Mouse (Mus musculus): Measurements from ENCODE around the gene Gab2. TPM values are rescaled to one million over a fixed set of nuclear protein-coding genes. Genes with fewer than 3 reads are reported as not detected.

Gene Gab2
- 5.5 TPM in 2 replicates for polyA plus RNA-seq (2015; fragmentation: Nextera tagmentation; extraction: Ambion mirVana)

DNA sequence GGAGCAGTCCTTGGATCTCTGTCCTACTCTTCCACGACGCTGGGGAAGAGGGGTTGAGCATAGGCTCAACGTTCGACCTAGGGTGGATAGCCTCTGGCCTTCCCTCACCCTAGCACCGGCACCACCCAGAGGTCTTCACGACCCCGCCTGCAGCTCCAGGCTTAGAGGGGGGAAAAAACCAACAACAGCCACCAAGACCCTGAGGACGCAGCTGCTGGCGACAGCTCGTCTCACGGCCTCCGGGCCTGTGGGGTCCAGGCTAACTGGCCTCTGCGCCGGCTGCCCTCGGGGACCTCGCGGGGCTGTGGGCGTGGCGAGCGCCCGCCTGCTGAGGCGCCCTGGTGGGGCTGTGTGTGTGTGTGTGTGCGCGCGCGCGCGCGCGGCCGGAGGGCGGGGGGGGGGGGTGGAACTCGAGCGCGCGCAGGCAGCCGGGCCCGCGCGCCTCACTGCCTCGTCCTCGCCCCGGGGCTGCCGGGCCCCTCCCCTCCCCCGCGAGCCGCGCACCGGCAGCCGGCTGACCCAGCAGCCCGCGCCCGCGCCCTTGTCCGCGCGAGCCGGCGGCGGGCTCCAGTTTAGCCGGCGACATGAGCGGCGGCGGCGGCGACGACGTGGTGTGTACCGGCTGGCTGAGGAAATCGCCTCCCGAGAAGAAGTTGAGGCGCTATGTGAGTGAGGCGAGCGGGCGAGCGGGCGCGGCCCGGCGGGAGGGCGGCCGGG is at the start of gene Gab2:
TSS of gene Gab2 (plus strand) at position 345 of the 717 bp plus-strand sequence.
- H3K9ac ChIP-seq (ENCODE audit: low read depth, low read length), result peak within 1 kb of the TSS; percentile 94
- H3K27ac ChIP-seq (ENCODE audit: low read depth, low read length), result peak within 1 kb of the TSS; percentile 98
- no peaks in the 10 kb centered on the region for H3K27me3 ChIP-seq (replicated peaks; ENCODE audit: control insufficient read depth, insufficient read depth, low read length)
- ATAC-seq, result peak; percentile 88
- H3K9me3 ChIP-seq (ENCODE audit: control insufficient read depth), result no peaks in the 10 kb centered on the region
- H3K36me3 ChIP-seq (ENCODE audit: control insufficient read depth, insufficient read depth), result no peaks in the 10 kb centered on the region
- H3K4me1 ChIP-seq (replicated peaks; ENCODE audit: control insufficient read depth, insufficient read depth, low read length), result 0 out of 2 replicates have a peak, but pooled peaks cover 2% of the 10 kb centered on the region
- H3K4me2 ChIP-seq (replicated peaks; ENCODE audit: low read depth), result peak within 1 kb of the TSS; percentile 85
- peak within 1 kb of the TSS; percentile 82 for H3K4me3 ChIP-seq (ENCODE audit: low read depth, low read length)
- WGBS, result under 1% methylated on average over 35 of the region's 83 CpGs
- no peak for TF ChIP-seq CTCF (IDR thresholded peaks at IDR 0.05; ENCODE audit: low read depth)

DNA sequence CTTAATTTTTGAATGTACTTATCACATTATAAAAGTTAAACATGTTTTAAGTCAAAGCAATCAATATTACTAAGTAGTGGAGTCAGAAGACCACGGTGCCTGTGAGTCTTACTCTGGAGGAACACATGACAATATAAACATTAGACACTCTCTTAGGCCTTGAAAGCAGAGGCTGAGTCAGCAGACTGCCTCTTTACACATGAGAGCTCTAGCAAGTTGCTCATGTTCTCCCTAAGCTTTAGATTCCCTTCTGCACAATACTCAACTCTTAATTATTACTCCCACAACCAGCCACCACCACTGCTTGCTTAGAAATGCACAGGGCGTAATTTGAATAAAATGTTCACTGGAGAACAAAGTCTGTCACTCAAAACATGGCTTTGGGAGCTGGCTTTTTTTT is 49.0 kb upstream of the Gab2 start:
- Histone ChIP-seq H3K27me3 (replicated peaks; ENCODE audit: control insufficient read depth, insufficient read depth, low read length) (no peaks in the 10 kb centered on the region), H3K4me1 (replicated peaks; ENCODE audit: control insufficient read depth, insufficient read depth, low read length) (no peaks in the 10 kb centered on the region), H3K4me3 (ENCODE audit: low read depth, low read length) (no peak overlapping the region), H3K9ac (ENCODE audit: low read depth, low read length) (no peak overlapping the region), H3K4me2 (replicated peaks; ENCODE audit: low read depth) (no peak overlapping the region), H3K27ac (ENCODE audit: low read depth, low read length) (no peak overlapping the region), H3K9me3 (ENCODE audit: control insufficient read depth) (no peaks in the 10 kb centered on the region), H3K36me3 (ENCODE audit: control insufficient read depth, insufficient read depth) (peaks cover 4% of the 10 kb centered on the region; the same call in 1 of the 2 replicates)
- WGBS, result 66% methylated on average over 2 of the region's 2 CpGs
- ATAC-seq, result no peak
- no peak for TF ChIP-seq CTCF (IDR thresholded peaks at IDR 0.05; ENCODE audit: low read depth)

- no peak overlapping the region for H3K9ac ChIP-seq (ENCODE audit: low read depth, low read length)
- WGBS, result 75% methylated on average over 4 of the region's 4 CpGs
- no peak overlapping the region for H3K4me3 ChIP-seq (ENCODE audit: low read depth, low read length)
- H3K27ac ChIP-seq (ENCODE audit: low read depth, low read length), result no peak overlapping the region
- H3K4me2 ChIP-seq (replicated peaks; ENCODE audit: low read depth), result no peak overlapping the region
- TF ChIP-seq CTCF (IDR thresholded peaks at IDR 0.05; ENCODE audit: low read depth), result no peak
- H3K4me1 ChIP-seq (replicated peaks; ENCODE audit: control insufficient read depth, insufficient read depth, low read length), result no peaks in the 10 kb centered on the region
- no peak for ATAC-seq
- peaks cover 14% of the 10 kb centered on the region for H3K36me3 ChIP-seq (ENCODE audit: control insufficient read depth, insufficient read depth)
- no peaks in the 10 kb centered on the region for H3K9me3 ChIP-seq (ENCODE audit: control insufficient read depth)
- no peaks in the 10 kb centered on the region for H3K27me3 ChIP-seq (replicated peaks; ENCODE audit: control insufficient read depth, insufficient read depth, low read length)
Measured at GRCm38 (mm10) chr7:97039641-97040040, 41.7 kb upstream of the Gab2 start.

GRCm38 (mm10) chr7:97041868-97042449 is 39.4 kb upstream of the Gab2 start:
- Histone ChIP-seq H3K9ac (ENCODE audit: low read depth, low read length) (no peak overlapping the region), H3K27me3 (replicated peaks; ENCODE audit: control insufficient read depth, insufficient read depth, low read length) (no peaks in the 10 kb centered on the region), H3K4me3 (ENCODE audit: low read depth, low read length) (no peak overlapping the region), H3K27ac (ENCODE audit: low read depth, low read length) (no peak overlapping the region), H3K36me3 (ENCODE audit: control insufficient read depth, insufficient read depth) (peaks cover 10% of the 10 kb centered on the region; the same call in 1 of the 2 replicates), H3K4me1 (replicated peaks; ENCODE audit: control insufficient read depth, insufficient read depth, low read length) (no peaks in the 10 kb centered on the region), H3K4me2 (replicated peaks; ENCODE audit: low read depth) (no peak overlapping the region), H3K9me3 (ENCODE audit: control insufficient read depth) (no peaks in the 10 kb centered on the region)
- ATAC-seq, result no peak
- 92% methylated on average over 6 of the region's 6 CpGs for WGBS
- no peak for TF ChIP-seq CTCF (IDR thresholded peaks at IDR 0.05; ENCODE audit: low read depth)

DNA sequence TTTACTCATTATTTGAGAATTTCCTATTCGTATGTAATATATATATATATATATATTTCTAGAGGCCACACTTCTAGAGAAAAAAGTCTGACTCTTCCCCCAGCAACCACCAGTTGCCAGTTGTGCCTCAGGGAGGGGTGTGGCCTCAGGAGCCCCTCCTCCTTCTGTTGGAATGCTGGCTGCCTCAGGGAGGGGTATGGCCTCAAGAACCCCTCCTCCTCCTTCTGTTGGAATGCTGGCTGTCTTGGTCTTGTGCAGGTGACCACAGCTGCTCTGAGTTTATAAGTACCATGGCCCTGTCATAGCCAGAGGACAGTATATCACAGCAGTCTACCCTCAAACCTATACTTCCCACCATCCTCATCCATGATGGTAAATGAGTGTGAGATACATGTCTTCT is 38.4 kb upstream of the Gab2 start:
- no peak overlapping the region for H3K4me3 ChIP-seq (ENCODE audit: low read depth, low read length)
- no peaks in the 10 kb centered on the region for H3K9me3 ChIP-seq (ENCODE audit: control insufficient read depth)
- no peaks in the 10 kb centered on the region for H3K27me3 ChIP-seq (replicated peaks; ENCODE audit: control insufficient read depth, insufficient read depth, low read length)
- ATAC-seq, result no peak
- WGBS, result 88% methylated on average over 1 of the region's 1 CpGs
- peaks cover 10% of the 10 kb centered on the region; the same call in 1 of the 2 replicates for H3K36me3 ChIP-seq (ENCODE audit: control insufficient read depth, insufficient read depth)
- no peak for TF ChIP-seq CTCF (IDR thresholded peaks at IDR 0.05; ENCODE audit: low read depth)
- no peak overlapping the region for H3K9ac ChIP-seq (ENCODE audit: low read depth, low read length)
- H3K27ac ChIP-seq (ENCODE audit: low read depth, low read length), result no peak overlapping the region
- no peaks in the 10 kb centered on the region for H3K4me1 ChIP-seq (replicated peaks; ENCODE audit: control insufficient read depth, insufficient read depth, low read length)
- no peak overlapping the region for H3K4me2 ChIP-seq (replicated peaks; ENCODE audit: low read depth)

DNA sequence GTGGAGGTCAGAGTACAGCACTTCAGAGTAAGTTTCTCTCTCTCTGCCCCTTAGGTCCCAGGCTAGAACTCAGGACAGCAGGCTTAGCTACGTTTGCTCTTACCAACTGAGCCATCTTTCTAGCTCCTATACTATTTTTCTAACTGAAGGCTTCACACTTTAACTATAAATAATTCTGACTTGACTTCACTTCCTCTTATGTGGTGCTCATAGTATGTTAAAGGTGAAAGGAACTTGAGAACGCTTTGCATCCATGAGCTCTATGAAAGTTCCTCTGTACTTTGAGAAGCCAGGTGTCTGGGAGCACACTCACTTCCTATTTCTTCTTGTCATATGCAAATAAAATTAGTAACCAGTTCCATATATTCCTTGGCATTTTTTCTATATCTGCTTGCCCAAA is 20.4 kb upstream of the Gab2 start:
- ATAC-seq, result no peak
- no peak overlapping the region for H3K4me2 ChIP-seq (replicated peaks; ENCODE audit: low read depth)
- no peaks in the 10 kb centered on the region for H3K27me3 ChIP-seq (replicated peaks; ENCODE audit: control insufficient read depth, insufficient read depth, low read length)
- peaks cover 14% of the 10 kb centered on the region; the same call in 1 of the 2 replicates for H3K36me3 ChIP-seq (ENCODE audit: control insufficient read depth, insufficient read depth)
- H3K4me1 ChIP-seq (replicated peaks; ENCODE audit: control insufficient read depth, insufficient read depth, low read length), result no peaks in the 10 kb centered on the region
- no peak for TF ChIP-seq CTCF (IDR thresholded peaks at IDR 0.05; ENCODE audit: low read depth)
- 92% methylated on average over 2 of the region's 2 CpGs for WGBS
- H3K4me3 ChIP-seq (ENCODE audit: low read depth, low read length), result no peak overlapping the region
- no peak overlapping the region for H3K27ac ChIP-seq (ENCODE audit: low read depth, low read length)
- H3K9me3 ChIP-seq (ENCODE audit: control insufficient read depth), result no peaks in the 10 kb centered on the region
- no peak overlapping the region for H3K9ac ChIP-seq (ENCODE audit: low read depth, low read length)
